Mouse (Mus musculus): Measurements from ENCODE around the gene Lemd1. TPM values are rescaled to one million over a fixed set of nuclear protein-coding genes. Genes with fewer than 3 reads are reported as not detected.
A peak's percentile ranks its signal among the peaks of the same experiment; 100 is the strongest.

Lemd1 gene
- polyA plus RNA-seq, 1 experiment = not detected

DNA sequence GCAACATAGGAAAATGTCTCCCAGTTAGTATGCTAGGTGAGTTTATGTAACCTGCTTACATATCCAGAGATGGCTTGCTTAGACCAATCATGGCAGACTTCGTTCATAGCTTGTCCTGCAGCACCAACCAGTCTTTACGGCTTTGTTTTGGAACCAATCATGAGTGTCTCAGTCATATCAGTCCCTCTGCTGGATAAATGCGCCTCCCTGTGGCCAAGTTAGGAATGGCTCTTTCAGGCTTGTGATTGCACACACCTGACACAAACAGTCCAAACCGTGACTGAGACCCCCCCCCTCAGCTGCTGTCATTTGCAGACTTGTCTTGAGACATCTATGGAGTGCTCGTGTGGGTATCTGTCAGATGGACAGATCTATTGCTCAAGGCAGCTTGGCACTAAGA, 69.8 kb downstream of the Lemd1 start:
- 70% methylated on average over 5 of the region's 5 CpGs for WGBS
- TF ChIP-seq CTCF (IDR thresholded peaks at IDR 0.05; ENCODE audit: extremely low read depth, insufficient read depth, insufficient read length, insufficient replicate concordance) = peak; percentile 15; the same call in 1 of the 2 replicates
- TF ChIP-seq POLR2A (IDR thresholded peaks at IDR 0.05; ENCODE audit: low read depth, low read length) = no peak
- H3K4me1 ChIP-seq (ENCODE audit: control insufficient read depth, insufficient read depth, insufficient read length) = no peaks in the 10 kb centered on the region
- H3K4me3 ChIP-seq (ENCODE audit: extremely low read depth, insufficient read depth, insufficient read length) = no peak overlapping the region
- DNase-seq (ENCODE audit: low read depth in 1 of 2, low spot score in 2 of 2) = peak in 1 of 2 experiments; percentile 7
- H3K27me3 ChIP-seq (ENCODE audit: control insufficient read depth, insufficient read depth, low read length) = no peaks in the 10 kb centered on the region
- H3K27ac ChIP-seq (ENCODE audit: insufficient read depth, low read length) = no peak overlapping the region
- no peaks in the 10 kb centered on the region for H3K36me3 ChIP-seq (ENCODE audit: control insufficient read depth, insufficient read depth, low read length)

DNA sequence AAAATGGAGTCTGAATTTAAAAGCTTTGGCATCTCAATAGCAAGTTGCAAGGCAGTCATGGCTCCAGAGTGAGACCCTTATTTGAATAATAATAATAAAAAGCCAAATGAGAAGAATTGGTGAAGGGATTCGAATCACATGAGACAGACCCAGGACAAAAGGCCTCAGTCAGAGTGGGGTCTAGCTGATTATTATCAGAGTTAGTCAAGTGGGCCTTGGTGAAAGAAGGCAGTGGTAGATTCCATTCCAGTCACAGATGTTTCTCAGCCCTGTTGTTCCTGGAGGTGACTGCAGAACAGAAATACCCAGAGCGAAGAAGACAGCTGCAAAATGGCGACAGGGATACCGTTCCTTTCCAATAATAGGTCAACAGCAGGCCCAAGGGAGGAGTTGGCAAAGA, 72.4 kb downstream of the Lemd1 start:
- no peaks in the 10 kb centered on the region for H3K4me1 ChIP-seq (ENCODE audit: control insufficient read depth, insufficient read depth, insufficient read length)
- no peak overlapping the region for H3K27ac ChIP-seq (ENCODE audit: insufficient read depth, low read length)
- no peaks in the 10 kb centered on the region for H3K36me3 ChIP-seq (ENCODE audit: control insufficient read depth, insufficient read depth, low read length)
- TF ChIP-seq CTCF (IDR thresholded peaks at IDR 0.05; ENCODE audit: extremely low read depth, insufficient read depth, insufficient read length, insufficient replicate concordance) (no peak), POLR2A (IDR thresholded peaks at IDR 0.05; ENCODE audit: low read depth, low read length) (no peak)
- H3K27me3 ChIP-seq (ENCODE audit: control insufficient read depth, insufficient read depth, low read length) = no peaks in the 10 kb centered on the region
- 94% methylated on average over 4 of the region's 4 CpGs for WGBS
- no peak for DNase-seq (ENCODE audit: low read depth in 1 of 2, low spot score in 2 of 2)
- H3K4me3 ChIP-seq (ENCODE audit: extremely low read depth, insufficient read depth, insufficient read length) = no peak overlapping the region

DNA sequence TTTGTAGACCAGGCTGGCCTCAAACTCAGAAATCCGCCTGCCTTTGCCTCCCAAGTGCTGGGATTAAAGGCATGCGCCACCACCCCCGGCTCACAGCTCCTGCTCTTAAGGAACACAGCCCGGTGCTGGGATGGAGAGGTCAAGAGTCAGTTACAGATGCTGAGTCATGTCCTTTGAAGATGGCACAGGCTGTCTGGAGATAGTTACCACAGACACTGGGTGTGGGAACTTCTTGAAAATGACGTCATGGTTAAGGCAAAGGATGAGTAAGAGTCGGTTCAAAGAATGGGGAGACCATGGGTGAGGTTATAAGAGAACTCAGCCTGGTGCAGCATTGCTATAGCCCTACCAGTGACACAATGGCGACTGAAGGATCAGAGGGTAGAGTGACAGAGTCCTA, 73.3 kb downstream of the Lemd1 start:
- H3K27me3 ChIP-seq (ENCODE audit: control insufficient read depth, insufficient read depth, low read length) = no peaks in the 10 kb centered on the region
- no peak for DNase-seq (ENCODE audit: low read depth in 1 of 2, low spot score in 2 of 2)
- H3K4me1 ChIP-seq (ENCODE audit: control insufficient read depth, insufficient read depth, insufficient read length) = no peaks in the 10 kb centered on the region
- H3K36me3 ChIP-seq (ENCODE audit: control insufficient read depth, insufficient read depth, low read length) = no peaks in the 10 kb centered on the region
- WGBS = 65% methylated on average over 7 of the region's 7 CpGs
- TF ChIP-seq CTCF (IDR thresholded peaks at IDR 0.05; ENCODE audit: extremely low read depth, insufficient read depth, insufficient read length, insufficient replicate concordance) = no peak
- TF ChIP-seq POLR2A (IDR thresholded peaks at IDR 0.05; ENCODE audit: low read depth, low read length) = no peak
- H3K4me3 ChIP-seq (ENCODE audit: extremely low read depth, insufficient read depth, insufficient read length) = no peak overlapping the region
- H3K27ac ChIP-seq (ENCODE audit: insufficient read depth, low read length) = no peak overlapping the region

DNA sequence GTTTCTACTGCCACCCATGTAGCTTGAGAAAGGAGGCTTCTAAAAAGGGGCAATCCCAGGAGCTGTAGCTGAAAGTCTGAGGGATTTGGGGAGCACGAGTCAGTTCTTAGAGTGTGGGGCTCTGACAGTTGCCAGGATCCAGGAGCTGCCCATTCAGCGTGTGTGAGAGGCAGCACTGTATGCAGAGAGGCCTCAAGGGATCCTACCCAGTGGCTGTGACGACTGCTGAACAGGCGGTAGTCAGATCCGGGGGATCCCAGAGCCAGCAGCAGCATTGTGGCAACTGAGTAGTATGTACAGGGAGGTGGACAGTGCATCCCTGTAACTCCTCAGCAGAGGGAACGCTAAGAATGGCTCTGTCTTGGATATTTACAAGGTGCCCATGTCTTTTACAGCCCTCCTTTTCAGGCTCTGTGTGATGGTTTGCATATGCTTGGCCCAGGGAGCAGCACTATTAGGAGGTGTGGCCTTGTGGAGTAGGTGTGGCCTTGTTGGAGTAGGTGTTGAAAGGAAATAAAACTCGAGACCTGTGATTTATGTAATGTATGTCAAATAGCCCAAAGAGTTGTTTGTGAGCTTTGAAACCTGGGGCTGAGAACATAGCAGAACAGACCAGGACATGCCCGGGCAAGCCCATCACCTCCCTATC, 74.1 kb downstream of the Lemd1 start:
- WGBS = 77% methylated on average over 8 of the region's 8 CpGs
- no peaks in the 10 kb centered on the region for H3K4me1 ChIP-seq (ENCODE audit: control insufficient read depth, insufficient read depth, insufficient read length)
- no peak overlapping the region for H3K27ac ChIP-seq (ENCODE audit: insufficient read depth, low read length)
- no peak overlapping the region for H3K4me3 ChIP-seq (ENCODE audit: extremely low read depth, insufficient read depth, insufficient read length)
- no peaks in the 10 kb centered on the region for H3K36me3 ChIP-seq (ENCODE audit: control insufficient read depth, insufficient read depth, low read length)
- no peak for TF ChIP-seq POLR2A (IDR thresholded peaks at IDR 0.05; ENCODE audit: low read depth, low read length)
- no peak for TF ChIP-seq CTCF (IDR thresholded peaks at IDR 0.05; ENCODE audit: extremely low read depth, insufficient read depth, insufficient read length, insufficient replicate concordance)
- no peaks in the 10 kb centered on the region for H3K27me3 ChIP-seq (ENCODE audit: control insufficient read depth, insufficient read depth, low read length)
- peak in 1 of 2 experiments; percentile 32 for DNase-seq (ENCODE audit: low read depth in 1 of 2, low spot score in 2 of 2)

DNA sequence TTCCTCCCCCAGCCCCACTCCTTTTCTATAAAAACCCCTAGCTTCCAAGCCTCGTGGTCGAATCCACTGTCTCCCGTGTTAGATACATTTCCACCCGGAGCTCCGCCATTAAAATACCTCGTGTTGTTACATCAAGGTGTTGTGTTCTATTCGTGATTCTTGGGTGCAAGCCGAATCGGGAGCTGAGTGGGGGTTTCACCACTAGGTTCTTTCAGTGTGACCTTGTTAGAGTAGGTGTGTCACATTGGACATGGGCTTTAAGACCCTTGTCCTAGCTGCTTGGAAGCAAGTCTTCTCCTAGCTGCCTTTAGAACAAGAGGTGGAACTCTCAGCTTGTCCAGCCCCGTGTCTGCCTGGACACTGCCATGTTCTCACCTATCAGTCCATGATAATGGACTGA, 74.7 kb downstream of the Lemd1 start:
- WGBS = 87% methylated on average over 10 of the region's 10 CpGs
- TF ChIP-seq POLR2A (IDR thresholded peaks at IDR 0.05; ENCODE audit: low read depth, low read length) = no peak
- no peak for DNase-seq (ENCODE audit: low read depth in 1 of 2, low spot score in 2 of 2)
- no peaks in the 10 kb centered on the region for H3K4me1 ChIP-seq (ENCODE audit: control insufficient read depth, insufficient read depth, insufficient read length)
- H3K27ac ChIP-seq (ENCODE audit: insufficient read depth, low read length) = no peak overlapping the region
- H3K27me3 ChIP-seq (ENCODE audit: control insufficient read depth, insufficient read depth, low read length) = no peaks in the 10 kb centered on the region
- no peaks in the 10 kb centered on the region for H3K36me3 ChIP-seq (ENCODE audit: control insufficient read depth, insufficient read depth, low read length)
- H3K4me3 ChIP-seq (ENCODE audit: extremely low read depth, insufficient read depth, insufficient read length) = no peak overlapping the region

DNA sequence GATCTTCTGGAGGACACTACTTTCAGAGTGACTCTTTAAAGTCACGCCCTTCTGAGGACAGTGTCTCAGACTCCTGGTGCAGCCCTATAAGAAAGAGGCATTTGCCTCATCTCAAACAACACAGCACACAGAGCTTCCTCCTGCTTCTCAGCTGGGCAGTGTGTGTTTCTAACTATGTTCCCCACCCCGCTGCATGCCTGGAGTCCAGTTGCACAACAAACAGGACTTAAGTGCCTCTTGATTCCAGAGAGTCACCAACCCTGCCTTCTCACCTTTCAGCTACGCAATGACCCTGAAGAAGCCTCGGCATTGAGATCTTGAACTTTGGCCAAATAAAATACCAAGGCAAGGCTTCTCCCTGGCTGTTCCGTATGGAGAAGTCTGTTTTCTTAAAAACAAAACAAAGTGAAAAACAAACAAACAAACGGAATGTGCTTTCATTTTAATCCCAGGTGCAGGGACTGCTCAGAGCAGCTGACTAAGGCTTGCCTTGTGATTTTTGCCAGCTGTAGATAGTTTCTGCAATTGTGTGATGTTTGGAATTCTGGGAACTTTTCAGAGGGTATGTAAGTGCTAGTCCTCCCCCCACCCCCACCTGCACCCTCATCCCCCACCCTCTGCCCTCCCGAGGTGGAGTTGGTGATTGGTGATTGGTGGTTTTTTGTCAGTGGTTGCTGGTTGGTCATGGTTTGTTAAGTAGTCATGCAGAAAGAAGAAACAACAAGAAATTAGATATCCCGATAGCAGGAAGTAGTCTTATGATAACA, 75.7 kb downstream of the Lemd1 start:
- Histone ChIP-seq H3K4me1 (ENCODE audit: control insufficient read depth, insufficient read depth, insufficient read length) (no peaks in the 10 kb centered on the region), H3K27ac (ENCODE audit: insufficient read depth, low read length) (no peak overlapping the region), H3K4me3 (ENCODE audit: extremely low read depth, insufficient read depth, insufficient read length) (no peak overlapping the region), H3K27me3 (ENCODE audit: control insufficient read depth, insufficient read depth, low read length) (no peaks in the 10 kb centered on the region), H3K36me3 (ENCODE audit: control insufficient read depth, insufficient read depth, low read length) (no peaks in the 10 kb centered on the region)
- TF ChIP-seq POLR2A (IDR thresholded peaks at IDR 0.05; ENCODE audit: low read depth, low read length) (no peak), CTCF (IDR thresholded peaks at IDR 0.05; ENCODE audit: extremely low read depth, insufficient read depth, insufficient read length, insufficient replicate concordance) (no peak)
- no peak for DNase-seq (ENCODE audit: low read depth in 1 of 2, low spot score in 2 of 2)
- 63% methylated on average over 8 of the region's 8 CpGs for WGBS

DNA sequence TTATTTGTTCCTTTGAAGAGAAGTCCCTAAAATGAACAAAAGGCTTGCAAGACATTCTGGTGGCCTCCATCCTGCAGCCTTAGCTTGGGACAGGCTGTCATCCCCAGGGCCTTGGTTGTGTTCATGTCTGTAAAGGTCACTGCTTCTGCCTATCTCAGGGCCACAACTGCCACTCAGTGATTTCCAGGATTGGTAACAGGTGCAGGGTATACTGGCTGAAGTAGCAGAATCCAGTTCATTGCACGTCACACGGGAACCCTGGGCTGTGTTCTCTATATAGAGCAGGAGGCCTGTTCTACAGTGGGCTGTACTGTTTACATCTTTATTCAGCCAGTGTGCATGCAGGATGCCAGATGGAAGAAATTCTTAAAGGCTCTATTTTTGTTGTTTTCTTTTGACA, 76.7 kb downstream of the Lemd1 start:
- no peak overlapping the region for H3K27ac ChIP-seq (ENCODE audit: insufficient read depth, low read length)
- DNase-seq (ENCODE audit: low read depth in 1 of 2, low spot score in 2 of 2) = no peak
- H3K4me1 ChIP-seq (ENCODE audit: control insufficient read depth, insufficient read depth, insufficient read length) = no peaks in the 10 kb centered on the region
- no peaks in the 10 kb centered on the region for H3K27me3 ChIP-seq (ENCODE audit: control insufficient read depth, insufficient read depth, low read length)
- WGBS = 85% methylated on average over 2 of the region's 2 CpGs
- no peak overlapping the region for H3K4me3 ChIP-seq (ENCODE audit: extremely low read depth, insufficient read depth, insufficient read length)
- TF ChIP-seq POLR2A (IDR thresholded peaks at IDR 0.05; ENCODE audit: low read depth, low read length) (no peak), CTCF (IDR thresholded peaks at IDR 0.05; ENCODE audit: extremely low read depth, insufficient read depth, insufficient read length, insufficient replicate concordance) (no peak)
- no peaks in the 10 kb centered on the region for H3K36me3 ChIP-seq (ENCODE audit: control insufficient read depth, insufficient read depth, low read length)

Measured in spleen, adult 2 months (tissue).